In genomic region chr11:30771267-30771903, GRCm38 (mm10) we compare ENCODE assay signal across 8 mouse cellular contexts. TPM values are rescaled to one million over a fixed set of nuclear protein-coding genes. Genes with fewer than 3 reads are reported as not detected.
DNase-seq lines count a peak whose midpoint lies in the region; ATAC-seq and TF ChIP-seq lines count a peak whose summit lies in the region.

TSS of gene Psme4 (plus strand) at chr11:30771726.

- DNase-seq in 3134 (ENCODE audit: extremely low read depth, insufficient read length, low spot score) = peak; percentile 92
- DNase-seq in adrenal gland, postnatal 36 days = peak; percentile 98 to 99
- DNase-seq in heart, adult 2 months = peak; percentile 96 to 97
- DNase-seq in kidney, adult 8-10 months = peak; percentile 93 to 95
- DNase-seq in spleen, postnatal 10 days (ENCODE audit: low spot score in 2 of 2) = peak; percentile 91 to 97

- ATAC-seq in embryonic facial prominence, embryonic 13.5 days (ENCODE audit: insufficient number of reproducible peaks, insufficient read depth, low FRiP score, low TSS enrichment, low read depth) = peak; percentile 97
- ATAC-seq in limb, embryonic 13.5 days (ENCODE audit: low FRiP score, low read depth) = peak; percentile 98
- peak; percentile 99 for ATAC-seq in midbrain, embryonic 16.5 days

- H3K4me2 ChIP-seq in embryonic facial prominence, embryonic 13.5 days = peak within 1 kb of the TSS; percentile 73
- H3K4me2 ChIP-seq in limb, embryonic 13.5 days (replicated peaks) = peak within 1 kb of the TSS; percentile 73
- peak within 1 kb of the TSS; percentile 83 for H3K4me2 ChIP-seq in midbrain, embryonic 16.5 days (ENCODE audit: low read length)

- peak; percentile 92 for TF ChIP-seq POLR2A in heart, adult 2 months (IDR thresholded peaks at IDR 0.05; ENCODE audit: insufficient read depth, low read depth, low read length)

- no peaks in the 10 kb centered on the region for H3K9me3 ChIP-seq in embryonic facial prominence, embryonic 13.5 days
- H3K9me3 ChIP-seq in limb, embryonic 13.5 days = no peaks in the 10 kb centered on the region
- H3K9me3 ChIP-seq in midbrain, embryonic 16.5 days (replicated peaks; ENCODE audit: control insufficient read depth, low read length, poor library complexity, severe bottlenecking) = no peaks in the 10 kb centered on the region

- no peaks in the 10 kb centered on the region for H3K27me3 ChIP-seq in embryonic facial prominence, embryonic 13.5 days
- no peaks in the 10 kb centered on the region for H3K27me3 ChIP-seq in heart, adult 2 months (ENCODE audit: control insufficient read depth, insufficient read depth, low read length)
- H3K27me3 ChIP-seq in limb, embryonic 13.5 days = no peaks in the 10 kb centered on the region
- H3K27me3 ChIP-seq in midbrain, embryonic 16.5 days (ENCODE audit: control insufficient read depth, insufficient read depth, low read depth, low read length) = no peaks in the 10 kb centered on the region

- TF ChIP-seq CTCF in heart, adult 2 months (IDR thresholded peaks at IDR 0.05) = no peak

- H3K4me1 ChIP-seq in embryonic facial prominence, embryonic 13.5 days = peaks cover 7% of the 10 kb centered on the region; the same call in 1 of the 2 replicates
- peaks cover 2% of the 10 kb centered on the region for H3K4me1 ChIP-seq in heart, adult 2 months (ENCODE audit: control insufficient read depth, insufficient read depth, low read length)
- peaks cover 7% of the 10 kb centered on the region for H3K4me1 ChIP-seq in limb, embryonic 13.5 days
- H3K4me1 ChIP-seq in midbrain, embryonic 16.5 days (ENCODE audit: control insufficient read depth, insufficient read depth, low read length) = peaks cover 24% of the 10 kb centered on the region

- H3K27ac ChIP-seq in embryonic facial prominence, embryonic 13.5 days = peak within 1 kb of the TSS; percentile 94
- peak within 1 kb of the TSS; percentile 90 for H3K27ac ChIP-seq in heart, adult 2 months
- peak within 1 kb of the TSS; percentile 95 for H3K27ac ChIP-seq in limb, embryonic 13.5 days
- peak within 1 kb of the TSS; percentile 89 for H3K27ac ChIP-seq in midbrain, embryonic 16.5 days (ENCODE audit: low read length)

- peak within 1 kb of the TSS; percentile 89 for H3K4me3 ChIP-seq in embryonic facial prominence, embryonic 13.5 days
- H3K4me3 ChIP-seq in heart, adult 2 months = peak within 1 kb of the TSS; percentile 81
- peak within 1 kb of the TSS; percentile 96 for H3K4me3 ChIP-seq in limb, embryonic 13.5 days
- H3K4me3 ChIP-seq in midbrain, embryonic 16.5 days (ENCODE audit: low read depth, low read length) = peak within 1 kb of the TSS; percentile 89

- peak; percentile 50; the same call in 1 of the 2 replicates for TF ChIP-seq EP300 in heart, adult 2 months (IDR thresholded peaks at IDR 0.05; ENCODE audit: insufficient read depth, low read depth, low read length)

- 1% methylated on average over 39 of the region's 43 CpGs for WGBS in embryonic facial prominence, embryonic 13.5 days
- 2% methylated on average over 43 of the region's 43 CpGs for WGBS in heart, adult 2 months
- 2% methylated on average over 21 of the region's 43 CpGs for WGBS in limb, embryonic 13.5 days
- WGBS in midbrain, embryonic 16.5 days = 2% methylated on average over 32 of the region's 43 CpGs

- no peaks in the 10 kb centered on the region for H3K36me3 ChIP-seq in embryonic facial prominence, embryonic 13.5 days
- peaks cover 2% of the 10 kb centered on the region; the same call in 1 of the 2 replicates for H3K36me3 ChIP-seq in heart, adult 2 months (ENCODE audit: control insufficient read depth, insufficient read depth, low read length)
- H3K36me3 ChIP-seq in limb, embryonic 13.5 days = no peaks in the 10 kb centered on the region
- no peaks in the 10 kb centered on the region for H3K36me3 ChIP-seq in midbrain, embryonic 16.5 days (ENCODE audit: control insufficient read depth, insufficient read depth, low read length)

- peak within 1 kb of the TSS; percentile 95 for H3K9ac ChIP-seq in embryonic facial prominence, embryonic 13.5 days
- peak within 1 kb of the TSS; percentile 88 for H3K9ac ChIP-seq in heart, adult 2 months (ENCODE audit: low read depth, low read length)
- H3K9ac ChIP-seq in limb, embryonic 13.5 days = peak within 1 kb of the TSS; percentile 96
- peak within 1 kb of the TSS; percentile 90 for H3K9ac ChIP-seq in midbrain, embryonic 16.5 days (ENCODE audit: low read depth, low read length)

- intact Hi-C loops in heart, adult 2 months (cut with DNase I) = no loop called here

- peaks cover 2% of the 10 kb centered on the region for H3K79me2 ChIP-seq in heart, adult 2 months (replicated peaks; ENCODE audit: control insufficient read depth, insufficient read depth, low read length)

RNA-seq across cellular contexts. Expression of gene Psme4, which starts in this region (rescaled TPM):
- 10 to 100 TPM; 58.9 to 81.1 TPM for total RNA-seq in adrenal gland, postnatal 36 days (2021)
- polyA plus RNA-seq in embryonic facial prominence, embryonic 13.5 days (2015; fragmentation: Nextera tagmentation; extraction: Ambion mirVana) = 25.0 and 28.7 TPM in 2 replicates
- total RNA-seq in heart, adult 2 months (2021) = 100 to 1,000 TPM; 189 to 213 TPM
- polyA plus RNA-seq in heart, adult 2 months (2012; rRNA removed) = 39.1 and 97.7 TPM in 2 replicates
- 22.4 and 25.2 TPM in 2 replicates for polyA plus RNA-seq in limb, embryonic 13.5 days (2015; fragmentation: Nextera tagmentation; extraction: Ambion mirVana)
- 12.7 and 12.8 TPM in 2 replicates for polyA plus RNA-seq in midbrain, embryonic 16.5 days (2015; fragmentation: Nextera tagmentation; extraction: Ambion mirVana)

Comparison
In these comparisons a context has a peak if more than half of its experiments do, and no peak if none do; other contexts are left out.
1. Peak in every context shown above with its lines: DNase-seq, ATAC-seq, H3K4me3 ChIP-seq and H3K27ac ChIP-seq.